Mouse (Mus musculus): ENCODE measurements around the gene Arhgap32.
"Not testable (repeated sequence)": the region's sequence is repeated elsewhere in the genome, so short reads cannot be mapped to it uniquely, and the experiment has no call there.

Arhgap32 gene

GRCm38 (mm10) chr9:32115786-32116185, at the start of gene Arhgap32:
Gene Arhgap32, plus strand, starts transcription at chr9:32116136.
- no peak for DNase-seq (ENCODE audit: low spot score)

GRCm38 (mm10) chr9:32072778-32073177, 43.2 kb upstream of the Arhgap32 start:
- DNase-seq (ENCODE audit: low spot score), result no peak

GRCm38 (mm10) chr9:32088106-32088776, 27.7 kb upstream of the Arhgap32 start:
- peak; percentile 12 for DNase-seq (ENCODE audit: low spot score)

GRCm38 (mm10) chr9:32088882-32089281, 27.1 kb upstream of the Arhgap32 start:
- no peak for DNase-seq (ENCODE audit: low spot score)

- no peak for DNase-seq (ENCODE audit: low spot score)
These were observed 22.5 kb upstream of the Arhgap32 start for GRCm38 (mm10) chr9:32093456-32093855.

GRCm38 (mm10) chr9:32094351-32095120, 21.4 kb upstream of the Arhgap32 start:
- no peak for DNase-seq (ENCODE audit: low spot score)

GRCm38 (mm10) chr9:32095511-32095910, 20.4 kb upstream of the Arhgap32 start:
- DNase-seq (ENCODE audit: low spot score), result no peak

GRCm38 (mm10) chr9:32096541-32096940, 19.4 kb upstream of the Arhgap32 start:
- no peak for DNase-seq (ENCODE audit: low spot score)

- DNase-seq (ENCODE audit: low spot score), result no peak
These were observed 18.8 kb upstream of the Arhgap32 start for GRCm38 (mm10) chr9:32097123-32097522.

GRCm38 (mm10) chr9:32098425-32099155, 17.3 kb upstream of the Arhgap32 start:
- DNase-seq (ENCODE audit: low spot score), result no peak

- no peak for DNase-seq (ENCODE audit: low spot score)
These were observed 15.4 kb upstream of the Arhgap32 start for GRCm38 (mm10) chr9:32100561-32100960.

- DNase-seq (ENCODE audit: low spot score), result no peak
These were observed 14.4 kb upstream of the Arhgap32 start for GRCm38 (mm10) chr9:32101488-32101887.

- no peak for DNase-seq (ENCODE audit: low spot score)
These were observed 11.3 kb upstream of the Arhgap32 start for GRCm38 (mm10) chr9:32104670-32105069.

GRCm38 (mm10) chr9:32110376-32110775, 5.6 kb upstream of the Arhgap32 start:
- no peak for DNase-seq (ENCODE audit: low spot score)

- DNase-seq (ENCODE audit: low spot score), result no peak
These were observed 336 bp downstream of the Arhgap32 start for GRCm38 (mm10) chr9:32116272-32116671.

- DNase-seq (ENCODE audit: low spot score), result peak; percentile 78
These were observed 1.9 kb downstream of the Arhgap32 start for GRCm38 (mm10) chr9:32117876-32118275.

GRCm38 (mm10) chr9:32118433-32118832, 2.5 kb downstream of the Arhgap32 start:
- DNase-seq (ENCODE audit: low spot score), result no peak

- no peak for DNase-seq (ENCODE audit: low spot score)
These were observed 3.6 kb downstream of the Arhgap32 start for GRCm38 (mm10) chr9:32119586-32119985.

GRCm38 (mm10) chr9:32120162-32120561, 4.2 kb downstream of the Arhgap32 start:
- no peak for DNase-seq (ENCODE audit: low spot score)

GRCm38 (mm10) chr9:32121271-32121670, 5.3 kb downstream of the Arhgap32 start:
- DNase-seq (ENCODE audit: low spot score), result not testable (repeated sequence)

- DNase-seq (ENCODE audit: low spot score), result no peak
These were observed 20.3 kb downstream of the Arhgap32 start for GRCm38 (mm10) chr9:32136195-32136594.

- DNase-seq (ENCODE audit: low spot score), result no peak
These were observed 20.9 kb downstream of the Arhgap32 start for GRCm38 (mm10) chr9:32136680-32137295.
